Mouse (Mus musculus): ENCODE results near the gene Mptx1.

- no peak for TF ChIP-seq EP300 (optimal IDR thresholded peaks at IDR 0.05)
- TF ChIP-seq CTCF (IDR thresholded peaks at IDR 0.05; ENCODE audit: low read depth), result no peak
Measured at GRCm38 (mm10) chr1:174303162-174303561, 27.2 kb upstream of the Mptx1 start.
